Mouse (Mus musculus) stomach, postnatal 0 days (tissue): ENCODE results near the gene Cdc73. TPM values are rescaled to one million over a fixed set of nuclear protein-coding genes. Genes with fewer than 3 reads are reported as not detected.
A peak's percentile ranks its signal among the peaks of the same experiment; 100 is the strongest.

Experiments
- ATAC-seq: fragments of 200-750 bp; cut with Nextera tagmentation; 2 replicates; pipeline ENCODE4 v1.8.0; 2017; ENCODE audit not compliant: low FRiP score, low TSS enrichment
- DNase-seq: peaks from one replicate; pipeline ENCODE4 v3.0.0-alpha.2; 2016; ENCODE audit warnings: low spot score
- H3K27ac ChIP-seq: fragments of 300-500 bp; sonication (generic); replicated peaks from 2 replicates; pipeline ENCODE4 v1.5.1; 2014; ENCODE audit warnings: mild to moderate bottlenecking, control low read depth
- H3K27me3 ChIP-seq: fragments of 300-500 bp; sonication (generic); 2 replicates; pipeline ENCODE4 v1.6.1; 2014; ENCODE audit warnings: low read length; ENCODE audit not compliant: control insufficient read depth, insufficient read depth
- H3K36me3 ChIP-seq: fragments of 300-500 bp; sonication (generic); 2 replicates; pipeline ENCODE4 v1.6.1; 2014; ENCODE audit warnings: low read length, mixed read lengths; ENCODE audit not compliant: control insufficient read depth, insufficient read depth
- H3K4me1 ChIP-seq: fragments of 300-500 bp; sonication (generic); replicated peaks from 2 replicates; pipeline ENCODE4 v1.6.1; 2014; ENCODE audit warnings: antibody characterized with exemption; ENCODE audit not compliant: control insufficient read depth, insufficient read depth
- H3K4me2 ChIP-seq: fragments of 300-500 bp; sonication (generic); replicated peaks from 2 replicates; pipeline ENCODE4 v1.6.1; 2014; ENCODE audit warnings: low read depth, mild to moderate bottlenecking, control low read depth, moderate library complexity
- H3K4me3 ChIP-seq: fragments of 300-500 bp; sonication (generic); 2 replicates; pipeline ENCODE4 v1.5.1; 2014; ENCODE audit warnings: low read depth, low read length, control low read depth
- H3K9ac ChIP-seq: fragments of 300-500 bp; sonication (generic); 2 replicates; pipeline ENCODE4 v1.6.1; 2014; ENCODE audit warnings: mild to moderate bottlenecking, low read length, control low read depth, mixed read lengths
- H3K9me3 ChIP-seq: fragments of 300-500 bp; sonication (generic); 2 replicates; pipeline ENCODE4 v1.6.1; 2016; ENCODE audit warnings: low read length; ENCODE audit not compliant: control insufficient read depth
- CTCF ChIP-seq: IDR thresholded peaks from 2 replicates; pipeline ENCODE4 v1.5.1; 2016; ENCODE audit warnings: antibody characterized with exemption, low read depth, mild to moderate bottlenecking, moderate library complexity
- EP300 ChIP-seq: optimal IDR thresholded peaks from 2 replicates; pipeline ENCODE3; 2016; ENCODE audit warnings: antibody characterized with exemption
- WGBS: fragments of 180-500 bp; shearing (Covaris S2); extraction: QIAGEN DNeasy Blood & Tissue Kit; methylation state at CpG from one replicate; pipeline ENCODE4 v1.1.7; 2014; 5-methylcytosine and 5-hydroxymethylcytosine counted together
- polyA plus RNA-seq: library from polyadenylated mRNA; unstranded; fragments of >200 nt; fragmentation: Nextera tagmentation; extraction: Ambion mirVana; gene quantifications from 2 replicates; pipeline ENCODE4 v1.2.1, GENCODE M21; 2015

Gene Cdc73
- polyA plus RNA-seq, 1 experiment from 2014 or later: 11.8 TPM

GRCm38 (mm10) chr1:143640650-143641407 lies 61.9 kb downstream of the Cdc73 start, which contains the start of gene B3galt2:
B3galt2 (plus strand) TSS chr1:143640664.
- WGBS: 31% methylated on average over 15 of the region's 15 CpGs
- H3K36me3 ChIP-seq: no peaks in the 10 kb centered on the region
- ATAC-seq (no peak), DNase-seq (no peak)
- H3K9ac ChIP-seq: no peak within 1 kb of the TSS; the same call in none of the 2 replicates
- no peaks in the 10 kb centered on the region for H3K4me1 ChIP-seq
- TF ChIP-seq CTCF: no peak
- no peak for TF ChIP-seq EP300
- H3K27ac ChIP-seq: no peak within 1 kb of the TSS
- H3K9me3 ChIP-seq: no peaks in the 10 kb centered on the region
- peak within 1 kb of the TSS; percentile 42 for H3K4me2 ChIP-seq
- H3K4me3 ChIP-seq: peak within 1 kb of the TSS; percentile 15
- H3K27me3 ChIP-seq: no peaks in the 10 kb centered on the region

- no peak overlapping the region for H3K4me2 ChIP-seq
- ATAC-seq (no peak), DNase-seq (no peak)
- no peaks in the 10 kb centered on the region for H3K27me3 ChIP-seq
- 73% methylated on average over 2 of the region's 2 CpGs for WGBS
- no peaks in the 10 kb centered on the region for H3K36me3 ChIP-seq
- H3K9ac ChIP-seq: no peak overlapping the region
- H3K4me1 ChIP-seq: no peaks in the 10 kb centered on the region
- TF ChIP-seq EP300 (no peak), CTCF (no peak)
- no peak overlapping the region for H3K4me3 ChIP-seq
- no peak overlapping the region for H3K27ac ChIP-seq
- no peaks in the 10 kb centered on the region for H3K9me3 ChIP-seq
These were observed 69.7 kb downstream of the Cdc73 start for GRCm38 (mm10) chr1:143632854-143633587.

GRCm38 (mm10) chr1:143632361-143632760 lies 70.3 kb downstream of the Cdc73 start:
- no peaks in the 10 kb centered on the region for H3K4me1 ChIP-seq
- H3K27me3 ChIP-seq: no peaks in the 10 kb centered on the region
- H3K9me3 ChIP-seq: no peaks in the 10 kb centered on the region
- TF ChIP-seq CTCF (no peak), EP300 (no peak)
- ATAC-seq: no peak
- DNase-seq: no peak
- no peak overlapping the region for H3K4me3 ChIP-seq
- 64% methylated on average over 1 of the region's 1 CpGs for WGBS
- H3K4me2 ChIP-seq: no peak overlapping the region
- no peaks in the 10 kb centered on the region for H3K36me3 ChIP-seq
- no peak overlapping the region for H3K27ac ChIP-seq
- H3K9ac ChIP-seq: no peak overlapping the region

GRCm38 (mm10) chr1:143631337-143631736 lies 71.4 kb downstream of the Cdc73 start:
- WGBS: 33% methylated on average over 7 of the region's 7 CpGs
- H3K4me2 ChIP-seq: no peak overlapping the region
- H3K9ac ChIP-seq: no peak overlapping the region
- H3K27ac ChIP-seq: no peak overlapping the region
- no peak for TF ChIP-seq CTCF
- DNase-seq (no peak), ATAC-seq (no peak)
- no peak overlapping the region for H3K4me3 ChIP-seq
- no peaks in the 10 kb centered on the region for H3K4me1 ChIP-seq
- H3K36me3 ChIP-seq: no peaks in the 10 kb centered on the region
- no peaks in the 10 kb centered on the region for H3K9me3 ChIP-seq
- no peaks in the 10 kb centered on the region for H3K27me3 ChIP-seq

GRCm38 (mm10) chr1:143622634-143623033 lies 80.1 kb downstream of the Cdc73 start:
- Histone ChIP-seq H3K4me2 (no peak overlapping the region), H3K9me3 (no peaks in the 10 kb centered on the region), H3K27ac (no peak overlapping the region), H3K36me3 (no peaks in the 10 kb centered on the region), H3K4me3 (no peak overlapping the region), H3K4me1 (no peaks in the 10 kb centered on the region), H3K9ac (no peak overlapping the region), H3K27me3 (no peaks in the 10 kb centered on the region)
- no peak for TF ChIP-seq CTCF
- 84% methylated on average over 1 of the region's 1 CpGs for WGBS
- DNase-seq: no peak
- ATAC-seq: no peak

GRCm38 (mm10) chr1:143621930-143622329 lies 80.8 kb downstream of the Cdc73 start:
- ATAC-seq (no peak), DNase-seq (no peak)
- H3K27ac ChIP-seq: no peak overlapping the region
- H3K9me3 ChIP-seq: no peaks in the 10 kb centered on the region
- H3K27me3 ChIP-seq: no peaks in the 10 kb centered on the region
- no peak overlapping the region for H3K4me2 ChIP-seq
- TF ChIP-seq CTCF: no peak
- TF ChIP-seq EP300: no peak
- H3K9ac ChIP-seq: no peak overlapping the region
- no peak overlapping the region for H3K4me3 ChIP-seq
- H3K4me1 ChIP-seq: no peaks in the 10 kb centered on the region
- H3K36me3 ChIP-seq: no peaks in the 10 kb centered on the region
